Mouse (Mus musculus): Measurements from ENCODE around the gene Scamp2. TPM values are rescaled to one million over a fixed set of nuclear protein-coding genes. Genes with fewer than 3 reads are reported as not detected.

Scamp2 gene
- polyA plus RNA-seq, 1 experiment from 2014 or later = 56.5 TPM

DNA sequence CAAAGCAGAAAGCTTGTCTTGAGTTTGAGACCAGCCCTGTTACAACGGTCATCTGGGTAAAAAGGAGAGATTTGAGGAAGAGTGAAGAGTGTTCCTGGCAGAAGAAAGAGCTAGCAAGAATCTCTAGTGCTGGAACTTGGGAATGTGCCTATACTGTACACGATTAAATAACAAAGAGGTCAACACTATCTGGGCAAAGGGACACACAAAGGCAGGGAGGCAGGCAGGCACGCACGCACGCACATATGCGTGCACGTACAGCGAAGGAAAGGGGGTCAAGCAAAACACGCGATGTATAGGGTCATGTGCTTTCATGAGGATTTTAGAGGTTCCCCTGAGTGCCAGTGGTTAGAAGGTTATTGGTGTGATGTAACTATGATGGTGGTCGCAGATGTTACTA lies 7.6 kb upstream of the Scamp2 start:
- Histone ChIP-seq H3K27ac (no peak overlapping the region), H3K9me3 (replicated peaks) (no peaks in the 10 kb centered on the region), H3K36me3 (ENCODE audit: poor library complexity, severe bottlenecking) (peaks cover 27% of the 10 kb centered on the region), H3K4me2 (no peak overlapping the region), H3K4me3 (no peak overlapping the region), H3K27me3 (no peaks in the 10 kb centered on the region), H3K9ac (no peak overlapping the region), H3K4me1 (peaks cover 13% of the 10 kb centered on the region)
- 74% methylated on average over 11 of the region's 11 CpGs for WGBS
- 0 out of 2 replicates have a peak, but pooled peaks have one; percentile 14 for ATAC-seq

- no peaks in the 10 kb centered on the region for H3K9me3 ChIP-seq (replicated peaks)
- H3K27ac ChIP-seq = no peak overlapping the region
- H3K4me1 ChIP-seq = peaks cover 13% of the 10 kb centered on the region
- H3K4me3 ChIP-seq = no peak overlapping the region
- peaks cover 10% of the 10 kb centered on the region for H3K36me3 ChIP-seq (ENCODE audit: poor library complexity, severe bottlenecking)
- H3K27me3 ChIP-seq = 0 out of 2 replicates have a peak, but pooled peaks cover 3% of the 10 kb centered on the region
- H3K4me2 ChIP-seq = no peak overlapping the region
- 38% methylated on average over 3 of the region's 3 CpGs for WGBS
- no peak for ATAC-seq
- H3K9ac ChIP-seq = no peak overlapping the region
Measured at GRCm38 (mm10) chr9:57554753-57555152, 6.0 kb upstream of the Scamp2 start.

DNA sequence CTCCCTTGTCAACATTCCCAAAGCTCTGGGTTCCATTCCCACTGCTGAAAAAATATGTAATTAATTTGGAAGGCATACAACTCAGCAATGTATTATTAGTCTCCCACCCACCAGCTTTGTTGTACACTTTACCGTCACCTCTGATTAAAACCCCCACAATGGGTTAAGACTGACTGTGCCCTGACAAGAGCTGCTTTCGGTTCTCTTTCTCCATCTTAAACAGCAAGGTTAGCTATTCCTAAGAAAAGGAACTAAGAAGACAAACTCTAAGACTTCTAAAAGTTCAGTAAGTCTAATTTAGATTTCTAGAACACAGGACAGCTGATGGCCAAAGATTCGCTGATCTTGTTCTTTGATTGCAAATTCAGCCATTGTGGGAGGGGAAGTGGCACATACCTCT lies 3.5 kb upstream of the Scamp2 start:
- H3K27ac ChIP-seq = no peak overlapping the region
- ATAC-seq = no peak
- no peak overlapping the region for H3K4me3 ChIP-seq
- 67% methylated on average over 3 of the region's 3 CpGs for WGBS
- H3K36me3 ChIP-seq (ENCODE audit: poor library complexity, severe bottlenecking) = no peaks in the 10 kb centered on the region
- no peaks in the 10 kb centered on the region for H3K9me3 ChIP-seq (replicated peaks)
- H3K9ac ChIP-seq = no peak overlapping the region
- H3K4me1 ChIP-seq = peaks cover 20% of the 10 kb centered on the region
- 0 out of 2 replicates have a peak, but pooled peaks cover 3% of the 10 kb centered on the region for H3K27me3 ChIP-seq
- no peak overlapping the region for H3K4me2 ChIP-seq

DNA sequence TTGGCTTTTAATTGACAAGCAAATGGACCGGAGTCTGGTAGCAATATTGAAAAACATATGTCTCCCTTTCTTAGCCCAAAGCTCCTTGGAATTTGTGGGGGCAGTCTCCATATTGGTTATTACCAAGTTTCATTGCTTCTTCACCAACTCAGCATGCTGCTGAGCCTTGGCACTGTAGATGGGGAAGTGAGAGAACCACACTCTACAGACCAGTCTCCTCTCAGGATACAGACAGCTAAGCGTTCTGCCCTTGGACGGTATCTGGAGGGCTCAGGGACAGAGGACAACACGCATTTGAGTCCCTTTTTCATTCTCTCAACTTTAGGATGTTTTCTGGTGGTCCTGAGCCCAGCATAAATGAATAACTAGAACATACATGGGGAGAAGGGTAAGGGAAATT lies 2.1 kb upstream of the Scamp2 start:
- H3K9me3 ChIP-seq (replicated peaks) = no peaks in the 10 kb centered on the region
- H3K4me3 ChIP-seq = no peak overlapping the region
- no peak overlapping the region for H3K9ac ChIP-seq
- 0 out of 2 replicates have a peak, but pooled peaks cover 3% of the 10 kb centered on the region for H3K27me3 ChIP-seq
- H3K4me2 ChIP-seq = no peak overlapping the region
- H3K27ac ChIP-seq = no peak overlapping the region
- H3K4me1 ChIP-seq = peaks cover 33% of the 10 kb centered on the region
- H3K36me3 ChIP-seq (ENCODE audit: poor library complexity, severe bottlenecking) = no peaks in the 10 kb centered on the region
- 89% methylated on average over 4 of the region's 4 CpGs for WGBS
- ATAC-seq = no peak

- H3K9me3 ChIP-seq (replicated peaks) = no peaks in the 10 kb centered on the region
- H3K27ac ChIP-seq = no peak overlapping the region
- 0 out of 2 replicates have a peak, but pooled peaks cover 3% of the 10 kb centered on the region for H3K27me3 ChIP-seq
- H3K9ac ChIP-seq = no peak overlapping the region
- no peaks in the 10 kb centered on the region for H3K36me3 ChIP-seq (ENCODE audit: poor library complexity, severe bottlenecking)
- H3K4me2 ChIP-seq = no peak overlapping the region
- 74% methylated on average over 2 of the region's 2 CpGs for WGBS
- no peak overlapping the region for H3K4me3 ChIP-seq
- ATAC-seq = no peak
- peaks cover 32% of the 10 kb centered on the region for H3K4me1 ChIP-seq
Measured at GRCm38 (mm10) chr9:57559568-57559967, 1.2 kb upstream of the Scamp2 start.

- 0 out of 2 replicates have a peak, but pooled peaks cover 3% of the 10 kb centered on the region for H3K27me3 ChIP-seq
- peak overlapping the region; percentile 76 for H3K9ac ChIP-seq
- 25% methylated on average over 7 of the region's 7 CpGs for WGBS
- peaks cover 30% of the 10 kb centered on the region for H3K4me1 ChIP-seq
- H3K4me3 ChIP-seq = peak overlapping the region; percentile 63
- H3K27ac ChIP-seq = peak overlapping the region; percentile 52
- H3K9me3 ChIP-seq (replicated peaks) = no peaks in the 10 kb centered on the region
- ATAC-seq = 0 out of 2 replicates have a peak, but pooled peaks have one; percentile 3
- peak overlapping the region; percentile 77 for H3K4me2 ChIP-seq
- no peaks in the 10 kb centered on the region for H3K36me3 ChIP-seq (ENCODE audit: poor library complexity, severe bottlenecking)
Measured at GRCm38 (mm10) chr9:57560263-57560662, 480 bp upstream of the Scamp2 start.

- Histone ChIP-seq H3K27ac (no peak overlapping the region), H3K27me3 (0 out of 2 replicates have a peak, but pooled peaks cover 3% of the 10 kb centered on the region), H3K4me1 (peaks cover 41% of the 10 kb centered on the region), H3K36me3 (ENCODE audit: poor library complexity, severe bottlenecking) (no peaks in the 10 kb centered on the region), H3K9ac (peak overlapping the region; percentile 76), H3K4me3 (peak overlapping the region; percentile 63), H3K9me3 (replicated peaks) (no peaks in the 10 kb centered on the region), H3K4me2 (peak overlapping the region; percentile 77)
- 82% methylated on average over 13 of the region's 13 CpGs for WGBS
- ATAC-seq = no peak
Measured at GRCm38 (mm10) chr9:57561711-57562099, 962 bp downstream of the Scamp2 start.

DNA sequence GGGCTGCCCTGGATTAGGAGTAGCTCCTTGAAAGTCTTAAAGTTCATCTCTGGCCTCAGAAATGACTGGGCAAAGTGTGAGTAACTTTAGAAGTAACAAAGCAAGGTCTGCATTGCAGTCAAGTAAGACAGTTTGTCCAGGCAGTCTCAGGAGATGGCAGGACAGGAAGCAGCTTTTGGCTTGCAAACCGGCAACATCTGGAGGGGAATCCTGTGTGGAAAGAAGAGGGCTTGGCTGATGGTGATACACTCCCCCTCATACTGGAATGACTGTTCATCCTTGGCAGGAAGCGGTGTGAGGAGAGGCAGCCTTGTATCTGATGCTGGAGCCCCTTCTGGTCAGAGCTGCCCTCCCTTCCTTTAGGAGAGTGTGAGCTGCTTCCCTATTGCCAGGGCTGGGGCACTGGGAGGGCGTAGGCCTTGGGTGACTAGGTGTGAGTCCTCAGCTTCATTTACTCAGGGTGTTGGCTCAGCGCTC lies 2.2 kb downstream of the Scamp2 start:
- WGBS = 86% methylated on average over 4 of the region's 4 CpGs

GRCm38 (mm10) chr9:57564609-57565008 lies 3.9 kb downstream of the Scamp2 start:
- Histone ChIP-seq H3K4me3 (no peak overlapping the region), H3K27me3 (no peaks in the 10 kb centered on the region), H3K9me3 (replicated peaks) (no peaks in the 10 kb centered on the region), H3K27ac (no peak overlapping the region), H3K4me2 (no peak overlapping the region), H3K9ac (no peak overlapping the region), H3K4me1 (peaks cover 41% of the 10 kb centered on the region), H3K36me3 (ENCODE audit: poor library complexity, severe bottlenecking) (peaks cover 20% of the 10 kb centered on the region)
- ATAC-seq = no peak
- WGBS = 91% methylated on average over 6 of the region's 6 CpGs

More for the DNA sequence above, 2.2 kb downstream of the Scamp2 start:
- H3K27me3 ChIP-seq = 0 out of 2 replicates have a peak, but pooled peaks cover 3% of the 10 kb centered on the region
- no peaks in the 10 kb centered on the region for H3K9me3 ChIP-seq (replicated peaks)
- peaks cover 41% of the 10 kb centered on the region for H3K4me1 ChIP-seq
- H3K9ac ChIP-seq = peak overlapping the region; percentile 34; the same call in 1 of the 2 replicates
- no peak overlapping the region for H3K27ac ChIP-seq
- H3K36me3 ChIP-seq (ENCODE audit: poor library complexity, severe bottlenecking) = peaks cover 3% of the 10 kb centered on the region
- ATAC-seq = no peak
- no peak overlapping the region for H3K4me3 ChIP-seq
- 0 out of 2 replicates have a peak overlapping the region, but pooled peaks have one; percentile 5 for H3K4me2 ChIP-seq

DNA sequence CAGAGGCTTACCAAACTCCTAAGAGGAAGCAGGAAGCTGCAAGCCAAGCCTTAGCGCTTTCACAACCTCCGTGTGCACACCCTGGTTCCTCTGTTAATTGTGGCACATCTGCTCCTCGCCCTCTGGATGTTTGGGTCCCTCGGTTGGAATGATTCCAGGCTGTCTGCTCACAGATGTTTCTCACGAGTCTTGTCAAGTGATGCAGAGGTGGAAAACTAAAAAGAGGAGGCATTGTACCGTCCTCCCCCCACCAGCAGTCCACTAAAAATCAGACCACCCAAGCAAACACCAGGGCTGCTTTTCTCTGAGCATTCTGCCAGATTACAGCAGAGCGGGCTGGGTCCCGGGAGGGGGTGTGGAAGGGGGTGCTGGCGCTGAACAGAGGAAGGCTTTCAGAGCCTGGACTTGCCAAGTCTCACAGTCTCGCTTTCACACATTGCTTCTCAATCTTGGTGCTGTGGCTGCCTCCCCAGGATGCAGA lies 5.0 kb downstream of the Scamp2 start:
- Histone ChIP-seq H3K4me2 (peak overlapping the region; percentile 1; the same call in 1 of the 2 replicates), H3K9me3 (replicated peaks) (no peaks in the 10 kb centered on the region), H3K4me1 (peaks cover 36% of the 10 kb centered on the region), H3K9ac (no peak overlapping the region), H3K27me3 (no peaks in the 10 kb centered on the region), H3K27ac (peak overlapping the region; percentile 37), H3K4me3 (no peak overlapping the region), H3K36me3 (ENCODE audit: poor library complexity, severe bottlenecking) (peaks cover 31% of the 10 kb centered on the region)
- ATAC-seq = no peak
- 56% methylated on average over 10 of the region's 10 CpGs for WGBS

DNA sequence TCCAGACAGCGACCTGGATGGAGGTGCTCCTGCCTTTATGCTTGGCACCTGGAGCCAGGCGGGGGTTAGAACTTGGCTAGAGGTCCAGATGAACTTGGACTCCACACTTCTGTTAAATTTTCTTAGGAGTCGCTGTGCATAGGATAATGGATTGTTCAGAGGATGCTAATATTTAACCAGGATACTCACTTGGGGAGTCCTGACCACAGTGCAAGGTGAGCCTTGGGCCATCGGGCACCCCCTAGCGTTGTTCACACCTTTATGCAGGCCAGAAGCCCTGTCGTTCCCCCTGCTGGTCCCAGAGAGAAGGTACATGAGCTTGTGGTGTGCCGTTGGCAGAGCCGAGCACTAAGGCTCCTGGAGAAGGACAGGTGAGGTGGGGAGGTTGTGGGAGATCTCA lies 6.1 kb downstream of the Scamp2 start:
- Histone ChIP-seq H3K27ac (no peak overlapping the region), H3K27me3 (no peaks in the 10 kb centered on the region), H3K9me3 (replicated peaks) (no peaks in the 10 kb centered on the region), H3K4me1 (peaks cover 30% of the 10 kb centered on the region), H3K4me3 (no peak overlapping the region), H3K4me2 (no peak overlapping the region), H3K9ac (no peak overlapping the region), H3K36me3 (ENCODE audit: poor library complexity, severe bottlenecking) (peaks cover 39% of the 10 kb centered on the region)
- no peak for ATAC-seq
- WGBS = 58% methylated on average over 8 of the region's 8 CpGs

- Histone ChIP-seq H3K27me3 (no peaks in the 10 kb centered on the region), H3K9ac (no peak overlapping the region), H3K27ac (no peak overlapping the region), H3K4me1 (peaks cover 15% of the 10 kb centered on the region), H3K4me3 (no peak overlapping the region), H3K4me2 (no peak overlapping the region), H3K9me3 (replicated peaks) (no peaks in the 10 kb centered on the region), H3K36me3 (ENCODE audit: poor library complexity, severe bottlenecking) (peaks cover 47% of the 10 kb centered on the region)
- no peak for ATAC-seq
- WGBS = 98% methylated on average over 6 of the region's 6 CpGs
Measured at GRCm38 (mm10) chr9:57568500-57568899, 7.8 kb downstream of the Scamp2 start.

DNA sequence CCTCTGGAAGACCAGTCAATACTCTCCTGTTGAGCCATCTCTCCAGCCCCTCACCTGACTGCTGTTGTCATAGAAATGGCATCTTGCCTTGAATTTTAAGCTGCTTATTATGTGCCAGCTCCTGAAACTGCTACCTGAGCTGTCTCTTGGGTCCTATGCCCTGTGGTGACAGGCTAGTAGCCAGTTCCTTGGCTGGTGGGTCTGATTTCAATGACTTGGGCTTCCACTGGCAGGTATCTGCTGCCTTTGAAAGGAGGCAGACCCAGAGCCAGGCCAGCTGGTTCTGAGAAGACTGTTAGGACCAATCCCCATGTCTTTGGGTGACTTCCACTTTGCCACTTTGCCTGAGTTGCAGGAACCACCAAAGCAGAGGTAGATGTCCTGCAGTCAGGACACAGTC lies 13.7 kb downstream of the Scamp2 start:
- H3K36me3 ChIP-seq (ENCODE audit: poor library complexity, severe bottlenecking) = peaks cover 54% of the 10 kb centered on the region
- no peak for ATAC-seq
- no peaks in the 10 kb centered on the region for H3K27me3 ChIP-seq
- no peak overlapping the region for H3K9ac ChIP-seq
- H3K4me2 ChIP-seq = no peak overlapping the region
- no peak overlapping the region for H3K4me3 ChIP-seq
- H3K27ac ChIP-seq = no peak overlapping the region
- no peaks in the 10 kb centered on the region for H3K9me3 ChIP-seq (replicated peaks)
- no peaks in the 10 kb centered on the region for H3K4me1 ChIP-seq

Measured in forebrain, embryonic 13.5 days (tissue).